Mouse (Mus musculus): ENCODE measurements around the gene Scgb1b18. TPM values are rescaled to one million over a fixed set of nuclear protein-coding genes. Genes with fewer than 3 reads are reported as not detected.
"Not testable (repeated sequence)": the region's sequence is repeated elsewhere in the genome, so short reads cannot be mapped to it uniquely, and the experiment has no call there.

The Scgb1b18 gene
- polyA plus RNA-seq (2016; fragmentation: Nextera tagmentation; extraction: Ambion mirVana): not detected in 2 replicates

- not testable (repeated sequence) for H3K4me1 ChIP-seq (replicated peaks); H3K4me2 ChIP-seq; H3K9ac ChIP-seq (replicated peaks); ATAC-seq (ENCODE audit: insufficient number of reproducible peaks, insufficient read depth, low FRiP score, low TSS enrichment, low read depth); H3K9me3 ChIP-seq; H3K36me3 ChIP-seq; H3K27ac ChIP-seq; H3K4me3 ChIP-seq (replicated peaks); H3K27me3 ChIP-seq
- WGBS: no CpG with 5 or more reads among the region's 2 CpGs
Observed at GRCm38 (mm10) chr7:33185268-33185667, at the start of gene Scgb1b18. TSS of gene Scgb1b18 (plus strand) at chr7:33185568.

- H3K4me3 ChIP-seq (replicated peaks); ATAC-seq (ENCODE audit: insufficient number of reproducible peaks, insufficient read depth, low FRiP score, low TSS enrichment, low read depth); H3K27me3 ChIP-seq; H3K36me3 ChIP-seq; H3K9ac ChIP-seq (replicated peaks); H3K4me2 ChIP-seq; H3K4me1 ChIP-seq (replicated peaks); H3K9me3 ChIP-seq; H3K27ac ChIP-seq: not testable (repeated sequence)
- 85% methylated on average over 2 of the region's 2 CpGs for WGBS
Observed at GRCm38 (mm10) chr7:33173764-33174163, 11.6 kb upstream of the Scgb1b18 start, which contains the start of gene Scgb2b18. TSS of gene Scgb2b18 (minus strand) at chr7:33173864.

Other genes starting within 250 kb of the Scgb1b18 start
- gene Scgb2b17, start 129.0 kb upstream of the Scgb1b18 start, polyA plus RNA-seq (2016; fragmentation: Nextera tagmentation; extraction: Ambion mirVana): not detected in 2 replicates
- gene Scgb1b17, start 122.1 kb upstream of the Scgb1b18 start, polyA plus RNA-seq (2016; fragmentation: Nextera tagmentation; extraction: Ambion mirVana): not detected in 2 replicates
- gene Scgb2b18, start 11.7 kb upstream of the Scgb1b18 start, polyA plus RNA-seq (2016; fragmentation: Nextera tagmentation; extraction: Ambion mirVana): not detected in 2 replicates
- gene Scgb2b19, start 94.8 kb downstream of the Scgb1b18 start, polyA plus RNA-seq (2016; fragmentation: Nextera tagmentation; extraction: Ambion mirVana): not detected in 2 replicates
- not detected in 2 replicates for gene Scgb1b19, start 101.7 kb downstream of the Scgb1b18 start, polyA plus RNA-seq (2016; fragmentation: Nextera tagmentation; extraction: Ambion mirVana)
- not detected in 2 replicates for gene Scgb2b20, start 180.8 kb downstream of the Scgb1b18 start, polyA plus RNA-seq (2016; fragmentation: Nextera tagmentation; extraction: Ambion mirVana)
- gene Scgb1b20, start 187.7 kb downstream of the Scgb1b18 start, polyA plus RNA-seq (2016; fragmentation: Nextera tagmentation; extraction: Ambion mirVana): not detected in 2 replicates